Mouse (Mus musculus): ENCODE measurements around the gene Tdrd7.

DNA sequence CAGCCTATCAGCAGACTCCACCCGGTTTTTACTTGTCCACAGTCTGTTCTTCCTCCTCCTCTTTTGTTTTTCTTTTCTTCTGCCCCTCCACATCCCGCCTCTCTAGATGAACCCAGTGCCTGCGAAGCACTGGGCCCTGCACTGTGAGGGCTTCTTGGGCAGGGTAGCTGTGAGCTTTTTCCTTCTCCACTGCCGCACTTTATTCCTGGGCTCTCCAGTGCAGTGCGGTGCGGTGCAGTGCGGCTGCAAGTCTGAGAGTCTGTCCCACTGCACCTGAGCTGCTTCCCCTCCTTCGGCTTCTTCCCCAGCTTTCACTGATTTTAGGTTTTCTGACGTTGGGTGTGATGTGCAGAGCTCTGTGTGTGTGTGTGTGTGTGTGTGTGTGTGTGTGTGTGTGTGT, 67.3 kb downstream of the Tdrd7 start:
- TF ChIP-seq CTCF (conservative IDR thresholded peaks at IDR 0.05; ENCODE audit: low read length) (no peak), POU5F1 (IDR thresholded peaks at IDR 0.05; ENCODE audit: borderline replicate concordance, low read length) (no peak), NANOG (IDR thresholded peaks at IDR 0.05; ENCODE audit: borderline replicate concordance, low read length) (no peak)

All from E14TG2a.4 (cell line).